Mouse (Mus musculus): ENCODE results near the gene S100a13.

Gene S100a13

DNA sequence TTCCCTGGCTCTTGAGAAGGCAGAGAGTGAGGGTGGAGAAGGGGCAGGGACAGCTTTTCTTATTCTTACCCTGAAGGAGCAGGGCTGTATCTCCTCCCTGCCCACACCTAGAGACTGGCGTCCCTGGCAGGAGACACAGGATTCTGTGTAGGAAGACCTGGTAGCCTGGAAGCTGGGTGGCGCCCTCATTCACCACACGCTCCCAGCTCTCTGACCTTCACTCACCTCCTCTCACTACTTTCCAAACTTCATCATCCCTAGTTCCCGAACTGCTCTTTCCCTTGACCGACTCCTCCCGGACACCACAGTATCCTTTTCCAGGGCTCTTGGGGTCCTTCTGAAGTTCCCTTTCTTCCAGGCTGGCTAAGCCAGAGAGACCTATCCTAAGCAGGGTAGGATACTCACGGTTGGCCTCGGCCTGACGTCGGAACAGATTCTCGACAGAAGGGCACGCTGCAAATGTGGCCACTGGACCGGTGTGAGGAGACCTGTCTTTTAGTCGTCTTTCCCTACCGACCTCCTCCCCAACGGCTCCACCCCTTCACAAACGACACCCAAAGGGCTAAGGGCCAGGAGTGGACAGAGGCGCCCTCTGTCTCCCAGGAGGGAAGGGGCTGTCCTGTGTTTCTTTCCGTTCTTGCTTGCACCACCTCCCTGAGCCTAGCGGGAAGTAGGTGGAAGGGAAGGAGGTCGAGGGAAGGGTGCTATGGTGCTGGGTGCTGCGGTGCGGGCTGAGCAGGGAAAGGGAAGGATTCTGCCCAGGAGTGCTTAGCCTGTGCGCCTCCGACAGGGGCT is at the start of gene S100a13, which contains the start of gene S100a1:
S100a13 (plus strand) TSS at position 640 of the 795 bp plus-strand sequence.
S100a1 (minus strand) TSS at position 597 of the 795 bp plus-strand sequence.
- DNase-seq (ENCODE audit: low spot score) = peak; percentile 62

GRCm38 (mm10) chr3:90464552-90465080 is 49.6 kb upstream of the S100a13 start:
- DNase-seq (ENCODE audit: low spot score) = no peak

DNA sequence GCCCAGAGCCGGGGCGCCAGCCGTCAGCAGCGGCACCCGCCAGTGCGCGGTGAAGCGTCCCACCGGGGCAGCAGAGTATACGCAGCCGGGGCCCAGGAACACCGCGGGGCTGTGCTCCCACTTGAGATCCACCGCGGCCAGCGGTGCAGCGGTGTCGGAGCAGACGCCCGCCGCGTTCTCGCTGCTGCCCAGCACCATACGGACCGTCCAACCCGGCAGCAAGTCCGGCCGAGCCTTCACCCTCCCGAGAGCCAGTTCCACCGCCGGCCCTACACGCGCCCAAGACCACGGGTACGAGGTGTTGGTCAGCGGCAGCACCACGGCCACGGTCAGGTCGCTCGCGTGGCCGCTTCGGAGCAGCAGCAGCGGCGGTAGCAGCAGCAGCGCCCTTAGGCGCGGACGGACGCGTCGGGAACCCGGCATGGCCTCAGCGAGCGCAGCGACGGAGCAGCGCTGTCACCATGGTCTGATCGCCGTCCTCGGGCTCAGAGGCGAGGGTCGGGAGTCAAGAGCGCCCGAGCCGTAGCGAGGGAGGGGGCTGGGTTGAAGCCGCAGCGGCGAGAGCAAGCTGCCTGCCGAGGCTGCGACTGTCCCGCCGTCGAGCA is 49.1 kb upstream of the S100a13 start:
- no peak for DNase-seq (ENCODE audit: low spot score)

- DNase-seq (ENCODE audit: low spot score) = peak; percentile 72
Observed at GRCm38 (mm10) chr3:90465686-90466310, 48.4 kb upstream of the S100a13 start, which contains the start of gene Npr1. Npr1 (minus strand) TSS chr3:90465866.

DNA sequence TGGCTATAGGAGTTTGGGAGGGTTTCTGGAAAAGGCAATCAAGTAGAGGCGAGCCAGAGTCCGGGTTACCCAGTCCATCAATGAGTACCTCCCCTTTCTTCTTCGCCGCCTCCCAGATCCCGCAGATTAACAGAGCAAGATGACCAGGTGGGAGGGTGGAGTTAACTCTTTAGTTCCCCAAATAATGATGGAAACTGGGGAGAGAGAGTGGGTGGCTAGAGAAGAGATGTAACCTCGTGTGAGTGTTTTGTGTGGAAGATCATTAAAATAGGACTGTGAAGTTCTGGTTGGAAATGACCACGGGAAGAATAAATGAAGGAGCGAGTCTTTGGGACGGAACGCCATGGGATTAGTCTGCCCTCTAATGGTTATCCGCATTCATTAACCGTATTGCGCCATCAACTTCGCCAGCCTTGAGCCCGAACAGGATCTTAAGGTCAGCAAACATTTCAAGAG is 47.9 kb upstream of the S100a13 start:
- DNase-seq (ENCODE audit: low spot score) = peak; percentile 55

- no peak for DNase-seq (ENCODE audit: low spot score)
Observed at GRCm38 (mm10) chr3:90467618-90468300, 46.5 kb upstream of the S100a13 start.

GRCm38 (mm10) chr3:90472213-90472612 is 42.0 kb upstream of the S100a13 start:
- no peak for DNase-seq (ENCODE audit: low spot score)

DNA sequence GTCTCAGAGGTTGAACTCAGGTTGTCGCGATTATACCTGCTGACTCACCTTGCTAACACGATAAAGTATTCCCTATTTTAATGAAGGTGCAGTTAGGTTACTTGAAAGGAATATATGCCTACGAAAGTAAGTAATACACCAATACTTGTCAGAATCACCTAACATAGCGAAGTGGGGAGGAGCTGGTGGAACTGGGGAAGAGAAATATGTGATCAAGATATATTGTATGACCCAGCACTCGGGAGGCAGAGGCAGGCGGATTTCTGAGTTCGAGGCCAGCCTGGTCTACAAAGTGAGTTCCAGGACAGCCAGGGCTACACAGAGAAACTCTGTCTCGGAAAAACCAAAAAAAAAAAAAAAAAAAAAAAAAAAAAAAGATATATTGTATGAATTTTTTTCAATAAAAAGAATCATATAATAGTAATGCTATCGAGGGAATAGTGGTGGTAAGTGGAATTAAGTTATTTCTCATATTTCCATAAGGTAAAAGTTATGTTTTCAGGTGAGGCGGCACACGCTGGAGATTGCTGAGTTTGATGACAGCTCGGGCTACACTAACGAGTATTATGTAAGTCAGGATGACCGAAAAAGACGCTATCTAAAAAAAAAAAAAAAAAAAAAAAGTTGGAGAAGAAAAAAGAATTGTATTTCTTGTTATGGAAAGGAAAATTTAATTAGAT is 38.9 kb upstream of the S100a13 start:
- DNase-seq (ENCODE audit: low spot score) = no peak

- peak; percentile 97 for DNase-seq (ENCODE audit: low spot score)
Observed at GRCm38 (mm10) chr3:90475831-90476611, 38.2 kb upstream of the S100a13 start, which contains the start of gene Ilf2. Ilf2 (plus strand) TSS chr3:90476126.

GRCm38 (mm10) chr3:90486998-90487397 is 27.2 kb upstream of the S100a13 start:
- no peak for DNase-seq (ENCODE audit: low spot score)

DNA sequence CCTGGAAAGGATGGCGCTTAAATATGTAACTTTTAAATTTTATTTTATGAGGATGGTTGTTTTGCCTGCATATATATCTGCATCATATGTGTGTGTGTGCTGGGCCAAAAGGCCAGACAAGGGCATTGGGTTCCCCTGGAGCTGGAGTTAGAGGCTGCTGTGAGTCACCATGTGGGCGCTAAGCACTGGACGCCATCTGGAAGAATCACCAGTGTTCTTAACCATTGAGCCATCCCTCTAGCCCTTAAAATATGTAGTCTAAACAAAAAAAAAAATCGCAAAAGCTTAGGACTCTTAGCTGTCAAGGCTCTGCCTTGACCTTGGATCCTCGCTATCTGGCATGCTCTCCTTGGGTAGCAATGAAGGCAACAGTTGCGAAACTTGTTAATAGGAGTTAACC is 25.7 kb upstream of the S100a13 start:
- DNase-seq (ENCODE audit: low spot score) = no peak

- DNase-seq (ENCODE audit: low spot score) = peak; percentile 94
Observed at GRCm38 (mm10) chr3:90490696-90491256, 23.5 kb upstream of the S100a13 start, which contains the start of gene Snapin. Snapin (minus strand) TSS chr3:90491033.

DNA sequence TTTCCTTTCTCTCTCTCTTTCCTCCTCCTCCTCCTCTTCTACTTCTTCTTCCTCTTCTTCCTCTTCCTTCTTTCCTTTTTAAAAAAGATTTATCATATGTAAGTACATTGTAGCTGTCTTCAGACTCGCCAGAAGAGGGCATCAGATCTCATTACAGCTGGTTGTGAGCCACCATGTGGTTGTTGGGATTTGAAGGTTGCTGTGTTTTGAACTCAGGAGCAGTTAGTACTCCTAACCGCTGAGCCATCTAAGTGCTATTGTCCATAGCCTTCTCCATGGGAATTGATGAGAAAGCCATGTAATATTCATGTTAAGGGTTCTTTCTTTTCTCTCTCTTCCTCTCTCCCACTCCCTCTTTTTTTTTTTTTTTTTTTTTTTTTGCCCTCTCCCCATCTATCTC is 22.9 kb upstream of the S100a13 start:
- no peak for DNase-seq (ENCODE audit: low spot score)

DNA sequence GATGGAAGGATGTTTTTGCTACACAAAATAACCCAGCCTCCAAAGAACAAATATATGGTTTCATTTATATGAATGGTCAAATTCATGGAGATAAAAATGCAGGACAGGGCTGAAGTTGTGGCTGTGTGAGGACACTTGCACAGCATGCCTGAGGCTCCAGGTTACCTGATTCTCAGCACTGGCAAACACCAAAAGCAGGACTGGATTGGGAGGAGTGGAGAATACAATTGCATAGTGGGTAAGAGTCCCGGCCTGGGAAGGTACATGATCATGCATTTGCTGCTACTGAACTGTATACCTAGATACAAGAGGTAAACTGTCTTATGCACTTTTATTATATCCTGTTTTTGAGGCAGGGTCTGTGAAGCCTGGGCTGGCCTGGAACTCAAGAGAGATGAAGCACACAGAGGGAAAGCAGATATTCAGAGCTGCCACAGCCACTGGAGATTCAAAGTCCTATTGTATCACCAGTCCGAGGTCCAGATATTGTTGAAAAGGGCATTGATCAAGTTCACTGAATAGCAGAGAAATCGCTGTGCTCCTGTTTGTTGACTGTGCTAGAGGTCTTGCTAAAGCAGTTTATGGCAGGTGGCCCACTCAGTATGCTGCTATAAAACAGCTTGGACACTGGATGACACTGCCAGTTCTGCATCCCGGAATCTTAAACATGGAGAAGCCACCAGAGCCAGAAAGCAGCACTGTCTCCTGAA is 20.2 kb upstream of the S100a13 start:
- no peak for DNase-seq (ENCODE audit: low spot score)

DNA sequence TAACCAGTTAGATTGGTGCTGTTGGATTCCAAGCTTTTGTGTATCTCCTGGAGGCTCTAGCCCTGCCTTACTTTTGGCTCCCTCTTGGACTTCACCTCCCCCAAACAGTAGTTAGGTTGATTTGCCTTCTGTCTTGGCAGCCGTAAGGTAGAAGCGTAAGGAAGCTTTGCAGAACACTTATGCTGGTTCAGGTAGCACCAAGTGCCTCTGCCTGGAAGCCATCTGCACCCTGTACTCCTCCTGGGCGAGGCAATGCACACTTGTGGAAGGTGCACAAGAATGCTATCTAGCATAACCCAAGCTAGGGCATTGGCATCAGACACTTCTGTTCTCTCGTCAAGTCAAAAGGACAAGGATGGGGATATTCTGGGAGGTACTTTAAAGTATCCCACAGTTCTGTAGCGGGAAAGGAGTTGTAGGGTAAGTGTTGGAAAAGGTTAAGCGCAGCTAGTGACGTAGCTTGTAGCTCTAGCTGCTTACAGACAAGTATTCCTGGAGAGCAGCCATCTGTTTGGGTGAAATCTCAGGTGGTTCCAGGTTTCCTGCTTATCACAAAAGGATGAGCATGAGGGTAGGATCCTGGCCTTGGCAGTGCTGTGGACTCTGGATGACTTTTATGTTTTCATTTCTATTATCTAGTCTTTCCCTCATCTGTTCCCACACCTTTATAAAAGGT is 18.2 kb upstream of the S100a13 start:
- no peak for DNase-seq (ENCODE audit: low spot score)

DNA sequence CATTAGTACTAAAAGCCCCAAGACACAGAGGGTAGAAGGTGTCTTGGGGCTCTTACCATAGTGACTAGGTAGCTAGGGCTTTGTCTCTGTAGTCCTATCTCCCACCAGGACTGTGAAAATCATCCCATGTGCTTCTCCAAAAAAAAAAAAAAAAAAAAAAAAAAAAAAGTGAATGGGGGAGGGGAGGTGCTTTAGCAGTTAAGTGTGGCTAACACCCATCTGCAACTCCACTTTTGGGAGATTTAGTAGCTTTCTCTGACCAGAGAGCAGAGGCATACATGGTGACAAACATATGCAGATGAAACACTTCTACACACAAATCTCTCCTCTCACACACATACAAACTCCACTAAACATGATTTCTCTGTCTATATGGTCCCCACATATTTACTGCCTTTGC is 16.6 kb upstream of the S100a13 start:
- DNase-seq (ENCODE audit: low spot score) = no peak

DNA sequence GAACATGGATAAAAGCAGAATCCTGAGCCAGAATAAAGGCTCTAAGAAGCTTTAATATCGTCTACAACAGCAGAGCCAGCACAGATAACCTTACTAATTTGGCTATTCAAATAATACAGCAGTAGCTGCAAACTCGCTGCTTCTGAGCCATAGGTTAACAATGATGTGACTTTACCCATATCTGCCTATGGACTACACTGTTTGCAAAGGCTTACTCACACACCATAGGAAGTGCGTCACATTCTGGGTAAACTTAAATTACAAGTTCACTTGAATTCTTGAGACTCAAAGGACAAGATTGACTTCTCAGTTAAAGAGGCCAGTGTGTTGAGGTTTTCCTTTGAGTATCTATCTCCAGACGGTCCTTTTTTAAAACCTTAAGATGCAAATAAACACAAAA is 10.8 kb upstream of the S100a13 start:
- DNase-seq (ENCODE audit: low spot score) = no peak

GRCm38 (mm10) chr3:90505216-90505615 is 9.0 kb upstream of the S100a13 start:
- DNase-seq (ENCODE audit: low spot score) = no peak

- DNase-seq (ENCODE audit: low spot score) = no peak
Observed at GRCm38 (mm10) chr3:90506362-90506761, 7.9 kb upstream of the S100a13 start.
